Mouse (Mus musculus) adrenal gland (tissue): ENCODE results near the gene Gm19935.

ENCODE experiments used
- microRNA-seq, 2 experiments: library from miRNA; unstranded; fragments of <30 nt; microRNA quantifications; one replicate each; pipeline ENCODE4; 2019

The Gm19935 gene

Small RNA genes lying within 50 kb of the gene (microRNA-seq; reads per million reads assigned to microRNA genes)
- gene Gm44382: 0 reads per million in 2 experiments
